Mouse (Mus musculus): Measurements from ENCODE around the gene Lzts3. TPM values are rescaled to one million over a fixed set of nuclear protein-coding genes. Genes with fewer than 3 reads are reported as not detected.

Gene Lzts3
- total RNA-seq, 4 experiments from 2014 or later: 1.8 to 3.0 (median 2.4) TPM

Other genes with a start within 250 kb of the Lzts3 start
- 1 to 10 TPM; 1.1 to 2.7 (median 2.4) TPM for gene Cpxm1, start 245.2 kb downstream of the Lzts3 start, total RNA-seq (2022)
- gene Gm28372, start 237.6 kb downstream of the Lzts3 start, total RNA-seq (2022): not detected
- gene 1700020A23Rik, start 237.5 kb downstream of the Lzts3 start, total RNA-seq (2022): not detected
- not detected for gene Tmem239, start 236.3 kb downstream of the Lzts3 start, total RNA-seq (2022)
- 10 to 100 TPM; 13.2 to 20.5 (median 18.2) TPM for gene Vps16, start 218.5 kb downstream of the Lzts3 start, total RNA-seq (2022)
- gene Pced1a, start 218.1 kb downstream of the Lzts3 start, total RNA-seq (2022): 1 to 10 TPM; 3.7 to 6.2 (median 3.8) TPM
- gene Ptpra, start 192.5 kb downstream of the Lzts3 start, total RNA-seq (2022): 10 to 100 TPM; 12.2 to 18.8 (median 14.5) TPM
- gene Mrps26, start 79.1 kb downstream of the Lzts3 start, total RNA-seq (2022): 10 to 100 TPM; 43.7 to 47.6 (median 46.2) TPM
- gene Oxt, start 66.6 kb downstream of the Lzts3 start, total RNA-seq (2022): not detected
- gene Avp, start 60.2 kb downstream of the Lzts3 start, total RNA-seq (2022): not detected
- 1 to 10 TPM; 5.1 to 7.7 (median 6.7) TPM for gene Fastkd5, start 12.8 kb downstream of the Lzts3 start, total RNA-seq (2022)
- 1 to 10 TPM; 4.7 to 6.0 (median 5.2) TPM for gene Ubox5, start 12.8 kb downstream of the Lzts3 start, total RNA-seq (2022)
- gene Ddrgk1, start 21.9 kb upstream of the Lzts3 start, total RNA-seq (2022): 100 to 1,000 TPM; 120 to 153 (median 133) TPM
- gene Itpa, start 24.8 kb upstream of the Lzts3 start, total RNA-seq (2022): 10 to 100 TPM; 12.0 to 14.5 (median 13.3) TPM
- gene Slc4a11, start 54.7 kb upstream of the Lzts3 start, total RNA-seq (2022): under 1 TPM in 2 of 4 experiments, not detected in 2; 0.18 to 0.43 TPM